Mouse (Mus musculus) T-helper 1 cell (primary cell): ENCODE measurements at regions not wholly inside any gene's neighbourhood (a gene's known extent, or its start where the extent isn't known, plus 50 kb on each side); places are given as distances from the start of the nearest gene placed in this dataset.

Source experiments
- in situ Hi-C: fragments of 300-600 bp; cut with MboI, MseI; formaldehyde crosslinking; loops from one replicate; pipeline ENCODE4 v1.15.1; 2025; ENCODE audit warnings: high pct_unique_total_duplicates

DNA sequence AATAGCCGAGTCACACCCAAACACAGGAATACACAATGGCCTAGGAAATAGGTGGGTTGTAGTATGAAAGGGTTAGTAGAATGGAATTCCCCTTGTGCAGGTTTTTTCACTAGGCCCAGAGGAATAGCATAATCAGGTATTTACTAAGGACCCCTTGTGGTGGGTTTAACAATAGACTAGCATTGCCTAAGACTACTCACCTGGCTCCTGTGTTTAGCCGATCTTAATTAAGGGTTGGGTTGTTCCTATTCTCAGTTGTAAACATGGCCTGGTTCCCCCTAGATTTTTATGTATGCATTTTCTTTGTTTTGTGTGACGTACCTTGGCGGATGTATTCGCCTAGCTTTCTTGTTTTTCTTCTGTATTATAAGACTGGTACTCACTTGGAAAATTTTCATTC is 90.8 kb upstream of the Srd5a2 start:
- in situ Hi-C loops = loop anchor here (25.0 kb wide), 1 partner anchor 1199 kb away; no protein-coding TSS in a partner anchor

GRCm38 (mm10) chr17:74134976-74135375 is 87.3 kb upstream of the Srd5a2 start:
- in situ Hi-C loops = loop anchor here (25.0 kb wide), 1 partner anchor 1202 kb away; no protein-coding TSS in a partner anchor

GRCm38 (mm10) chr17:74131534-74131933 is 83.8 kb upstream of the Srd5a2 start:
- in situ Hi-C loops = loop anchor here (25.0 kb wide), 1 partner anchor 1206 kb away; no protein-coding TSS in a partner anchor

- in situ Hi-C loops = no loop called here
Observed at GRCm38 (mm10) chr17:74122944-74123343, 75.2 kb upstream of the Srd5a2 start.

- in situ Hi-C loops = no loop called here
Observed at GRCm38 (mm10) chr17:74120969-74121368, 73.3 kb upstream of the Srd5a2 start.
